Mouse (Mus musculus) ES-E14 (cell line): ENCODE data around the gene Itpr2. TPM values are rescaled to one million over a fixed set of nuclear protein-coding genes. Genes with fewer than 3 reads are reported as not detected.

Source experiments
- DNase-seq: peaks from one replicate; pipeline ENCODE4 v3.0.0-alpha.2; 2013; ENCODE audit warnings: low read depth, low spot score
- H3K27ac ChIP-seq: 2 replicates; pipeline ENCODE4 v1.5.1; 2012; ENCODE audit warnings: low read depth, mild to moderate bottlenecking, low read length, moderate library complexity, mixed read lengths; ENCODE audit not compliant: poor library complexity, insufficient read depth, severe bottlenecking
- H3K36me3 ChIP-seq: 2 replicates; pipeline ENCODE4 v1.6.1; 2012; ENCODE audit warnings: mild to moderate bottlenecking, low read length, moderate library complexity, mixed read lengths; ENCODE audit not compliant: control insufficient read depth, poor library complexity, insufficient read depth, severe bottlenecking
- H3K4me1 ChIP-seq, 2 experiments: fragments of 150-350 bp in 1 of 2; sonication (generic) in 1 of 2; 2 replicates each; pipeline ENCODE4 v1.6.1; 2012; ENCODE audit warnings: low read length in 2 of 2, mild to moderate bottlenecking in 1 of 2, mixed read lengths in 1 of 2; ENCODE audit not compliant: control insufficient read depth in 2 of 2, insufficient read depth in 2 of 2, poor library complexity in 1 of 2
- H3K4me3 ChIP-seq, 2 experiments: fragments of 150-350 bp in 1 of 2; sonication (generic) in 1 of 2; 2 replicates each; pipeline ENCODE4 v1.5.1; 2012; ENCODE audit warnings: low read length in 2 of 2, low read depth in 1 of 2, mild to moderate bottlenecking in 1 of 2, mixed read lengths in 1 of 2; ENCODE audit not compliant: insufficient read depth in 1 of 2, poor library complexity in 1 of 2, severe bottlenecking in 1 of 2
- H3K9ac ChIP-seq: 2 replicates; pipeline ENCODE4 v1.6.1; 2012; ENCODE audit warnings: low read depth, mild to moderate bottlenecking, low read length, mixed read lengths; ENCODE audit not compliant: poor library complexity, insufficient read depth, severe bottlenecking
- H3K9me3 ChIP-seq: fragments of 150-350 bp; sonication (generic); 2 replicates; pipeline ENCODE4 v1.6.1; 2012; ENCODE audit warnings: low read depth, mild to moderate bottlenecking, low read length; ENCODE audit not compliant: control insufficient read depth, insufficient read depth
- CHD2 ChIP-seq: IDR thresholded peaks from 2 replicates; pipeline ENCODE4 v1.6.1; 2014; ENCODE audit warnings: mild to moderate bottlenecking, low read depth, low read length, inconsistent platforms
- HCFC1 ChIP-seq: IDR thresholded peaks from 2 replicates; pipeline ENCODE4 v1.6.1; 2012; ENCODE audit warnings: low read length, inconsistent platforms, borderline replicate concordance; ENCODE audit not compliant: insufficient read depth
- MAFK ChIP-seq: IDR thresholded peaks from 2 replicates; pipeline ENCODE4 v1.6.1; 2014; ENCODE audit warnings: mild to moderate bottlenecking, low read depth, low read length, inconsistent platforms; ENCODE audit not compliant: insufficient read depth
- ZC3H11A ChIP-seq: IDR thresholded peaks from 2 replicates; pipeline ENCODE4 v1.6.1; 2012; ENCODE audit warnings: low read depth, mild to moderate bottlenecking, inconsistent platforms, low read length, borderline replicate concordance
- ZNF384 ChIP-seq: IDR thresholded peaks from 2 replicates; pipeline ENCODE4 v1.6.1; 2012; ENCODE audit warnings: low read depth, low read length, inconsistent platforms
- in situ Hi-C, 2 experiments: fragments of 600-800 bp; cut with MboI; formaldehyde crosslinking; loops; one replicate each; pipeline ENCODE4 v1.15.1; 2025; ENCODE audit warnings: low sequenced_read_pairs in 2 of 2, inconsistent platforms in 1 of 2; ENCODE audit not compliant: unreplicated experiment in 2 of 2
- total RNA-seq: library from RNA; depleted of rRNA; stranded (reverse); fragments of 300-350 nt; gene quantifications from 2 replicates; pipeline ENCODE4 v1.2.3, GENCODE M21; 2012

The Itpr2 gene
- total RNA-seq, 1 experiment: 1.5 TPM

GRCm38 (mm10) chr6:146269291-146269690, 232.7 kb downstream of the Itpr2 start:
- H3K4me1 ChIP-seq: no peaks in the 10 kb centered on the region
- H3K4me3 ChIP-seq: no peak overlapping the region
- no peak overlapping the region for H3K9ac ChIP-seq
- H3K9me3 ChIP-seq: no peaks in the 10 kb centered on the region
- H3K27ac ChIP-seq: no peak overlapping the region
- DNase-seq: no peak
- in situ Hi-C loops: no loop called here
- no peaks in the 10 kb centered on the region for H3K36me3 ChIP-seq
- TF ChIP-seq ZC3H11A (no peak), MAFK (no peak), HCFC1 (no peak), CHD2 (no peak), ZNF384 (no peak)

GRCm38 (mm10) chr6:146260674-146261376, 241.2 kb downstream of the Itpr2 start:
- Histone ChIP-seq H3K9ac (no peak overlapping the region), H3K36me3 (no peaks in the 10 kb centered on the region), H3K9me3 (no peaks in the 10 kb centered on the region), H3K4me3 (no peak overlapping the region), H3K27ac (no peak overlapping the region), H3K4me1 (0 out of 4 replicates have a peak, but pooled peaks cover 2% of the 10 kb centered on the region in 2 experiments)
- in situ Hi-C loops: no loop called here
- DNase-seq: no peak
- no peak for TF ChIP-seq MAFK
- no peak for TF ChIP-seq ZC3H11A
- TF ChIP-seq ZNF384: no peak
- TF ChIP-seq CHD2: no peak
- TF ChIP-seq HCFC1: no peak

- no peak for TF ChIP-seq CHD2
- no peak for TF ChIP-seq ZNF384
- no peak for TF ChIP-seq MAFK
- no peak for TF ChIP-seq HCFC1
- TF ChIP-seq ZC3H11A: no peak
- H3K27ac ChIP-seq: no peak overlapping the region
- H3K4me3 ChIP-seq: no peak overlapping the region
- DNase-seq: no peak
- 0 out of 4 replicates have a peak, but pooled peaks cover 2% of the 10 kb centered on the region in 2 experiments for H3K4me1 ChIP-seq
- no peaks in the 10 kb centered on the region for H3K36me3 ChIP-seq
- in situ Hi-C loops: no loop called here
- no peak overlapping the region for H3K9ac ChIP-seq
- no peaks in the 10 kb centered on the region for H3K9me3 ChIP-seq
These were observed 243.3 kb downstream of the Itpr2 start for GRCm38 (mm10) chr6:146258751-146259150.

GRCm38 (mm10) chr6:146258261-146258660, 243.8 kb downstream of the Itpr2 start:
- no peak overlapping the region for H3K9ac ChIP-seq
- H3K4me1 ChIP-seq: 0 out of 4 replicates have a peak, but pooled peaks cover 2% of the 10 kb centered on the region in 2 experiments
- in situ Hi-C loops: no loop called here
- no peak for DNase-seq
- TF ChIP-seq CHD2 (no peak), ZC3H11A (no peak), MAFK (no peak), HCFC1 (no peak), ZNF384 (no peak)
- H3K27ac ChIP-seq: no peak overlapping the region
- no peaks in the 10 kb centered on the region for H3K9me3 ChIP-seq
- no peaks in the 10 kb centered on the region for H3K36me3 ChIP-seq
- H3K4me3 ChIP-seq: no peak overlapping the region
